ENCODE assay signal across 26 mouse cellular contexts in the genomic region with DNA sequence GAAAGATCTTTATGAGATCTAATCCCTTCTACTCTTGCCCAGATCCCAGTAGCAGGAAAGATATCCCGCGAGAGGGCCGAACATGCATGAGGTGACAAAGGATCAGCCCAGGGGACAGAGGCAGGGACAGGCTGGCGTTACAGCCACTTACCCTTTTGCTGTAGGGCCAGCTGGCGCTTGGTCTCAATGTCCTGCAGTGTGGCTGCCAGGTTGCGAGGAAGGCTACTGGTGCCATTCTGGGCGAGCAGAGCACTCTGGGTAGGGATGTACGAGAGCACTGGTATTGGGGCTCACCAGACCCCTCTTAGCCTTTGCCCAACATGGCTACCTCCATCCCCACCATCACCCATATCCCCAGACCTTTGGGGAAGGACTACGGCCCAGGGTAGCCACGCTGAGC. TPM values are rescaled to one million over a fixed set of nuclear protein-coding genes. Genes with fewer than 3 reads are reported as not detected.
A peak's percentile ranks its signal among the peaks of the same experiment; 100 is the strongest.
DNase-seq lines count a peak whose midpoint lies in the region; ATAC-seq lines count a peak whose summit lies in the region.
"Had no signal": no experiment of that assay in that cellular context is flagged by ENCODE, and none has a peak within 500 bp of the region (broad histone marks: within the 10 kb centered on the region; RNA-seq: fewer than 3 reads in every experiment).

No protein-coding gene starts in this region.

- no peak overlapping the region for H3K4me3 ChIP-seq in embryonic facial prominence, embryonic 13.5 days
- no peak overlapping the region for H3K4me3 ChIP-seq in embryonic facial prominence, embryonic 10.5 days
- H3K4me3 ChIP-seq in hindbrain, embryonic 13.5 days: no peak overlapping the region
- no peak overlapping the region for H3K4me3 ChIP-seq in hindbrain, embryonic 14.5 days (replicated peaks; ENCODE audit: low read length)
- H3K4me3 ChIP-seq: embryonic facial prominence, embryonic 12.5 days; erythroblast, embryonic 14.5 days; forebrain, embryonic 12.5 days; forebrain, embryonic 15.5 days; heart, adult 2 months; heart, embryonic 15.5 days; intestine, embryonic 15.5 days; kidney, embryonic 15.5 days had no signal

- peak; percentile 46 for DNase-seq in cerebellum, adult 9-10 months
- DNase-seq in cerebellum, postnatal 4 days (ENCODE audit: low spot score in 2 of 2): no peak
- DNase-seq in embryonic facial prominence, embryonic 10.5 days (ENCODE audit: low spot score): no peak
- no peak for DNase-seq in hindbrain, embryonic 14.5 days (ENCODE audit: low spot score)
- DNase-seq: adrenal gland, postnatal 10 days; adrenal gland, postnatal 36 days; B cell, adult 2 months; gastrocnemius, postnatal 25 days; heart, postnatal 14 days; heart, postnatal 4 days had no signal

- no peak overlapping the region for H3K27ac ChIP-seq in embryonic facial prominence, embryonic 13.5 days
- no peak overlapping the region for H3K27ac ChIP-seq in embryonic facial prominence, embryonic 10.5 days (replicated peaks)
- H3K27ac ChIP-seq in hindbrain, embryonic 13.5 days: no peak overlapping the region
- no peak overlapping the region for H3K27ac ChIP-seq in hindbrain, embryonic 14.5 days
- H3K27ac ChIP-seq: embryonic facial prominence, embryonic 12.5 days; forebrain, embryonic 12.5 days; forebrain, embryonic 15.5 days; heart, adult 2 months; heart, embryonic 15.5 days; intestine, embryonic 15.5 days; kidney, embryonic 15.5 days had no signal

- H3K9ac ChIP-seq in embryonic facial prominence, embryonic 13.5 days: no peak overlapping the region
- peak overlapping the region; percentile 13; the same call in 1 of the 2 replicates for H3K9ac ChIP-seq in hindbrain, embryonic 13.5 days
- H3K9ac ChIP-seq in hindbrain, embryonic 14.5 days: no peak overlapping the region
- H3K9ac ChIP-seq: embryonic facial prominence, embryonic 12.5 days; forebrain, embryonic 12.5 days; forebrain, embryonic 15.5 days; heart, embryonic 15.5 days; intestine, embryonic 15.5 days; kidney, embryonic 15.5 days had no signal

- no peak overlapping the region for H3K4me2 ChIP-seq in embryonic facial prominence, embryonic 13.5 days
- no peak overlapping the region for H3K4me2 ChIP-seq in hindbrain, embryonic 13.5 days
- no peak overlapping the region for H3K4me2 ChIP-seq in hindbrain, embryonic 14.5 days (replicated peaks)
- H3K4me2 ChIP-seq: embryonic facial prominence, embryonic 12.5 days; forebrain, embryonic 12.5 days; forebrain, embryonic 15.5 days; heart, embryonic 11.5 days; heart, embryonic 15.5 days; intestine, embryonic 15.5 days; kidney, embryonic 15.5 days had no signal

- no peaks in the 10 kb centered on the region for H3K4me1 ChIP-seq in embryonic facial prominence, embryonic 13.5 days
- 0 out of 2 replicates have a peak, but pooled peaks cover 3% of the 10 kb centered on the region for H3K4me1 ChIP-seq in embryonic facial prominence, embryonic 10.5 days
- no peaks in the 10 kb centered on the region for H3K4me1 ChIP-seq in hindbrain, embryonic 13.5 days (replicated peaks)
- no peaks in the 10 kb centered on the region for H3K4me1 ChIP-seq in hindbrain, embryonic 14.5 days (replicated peaks; ENCODE audit: control insufficient read depth, insufficient read depth, low read length)
- H3K4me1 ChIP-seq: embryonic facial prominence, embryonic 12.5 days; forebrain, embryonic 12.5 days; forebrain, embryonic 15.5 days; heart, embryonic 15.5 days; intestine, embryonic 15.5 days had no signal

- WGBS in embryonic facial prominence, embryonic 13.5 days: 92% methylated on average over 10 of the region's 10 CpGs
- WGBS in embryonic facial prominence, embryonic 10.5 days: 85% methylated on average over 10 of the region's 10 CpGs
- WGBS in hindbrain, embryonic 13.5 days: 92% methylated on average over 10 of the region's 10 CpGs
- 90% methylated on average over 10 of the region's 10 CpGs for WGBS in hindbrain, embryonic 14.5 days

- H3K9me3 ChIP-seq in embryonic facial prominence, embryonic 13.5 days: no peaks in the 10 kb centered on the region
- H3K9me3 ChIP-seq in embryonic facial prominence, embryonic 10.5 days: no peaks in the 10 kb centered on the region
- H3K9me3 ChIP-seq in hindbrain, embryonic 13.5 days: no peaks in the 10 kb centered on the region
- no peaks in the 10 kb centered on the region for H3K9me3 ChIP-seq in hindbrain, embryonic 14.5 days (ENCODE audit: control insufficient read depth, low read length)
- H3K9me3 ChIP-seq: embryonic facial prominence, embryonic 12.5 days; forebrain, embryonic 12.5 days; forebrain, embryonic 15.5 days; G1E; heart, embryonic 15.5 days; intestine, embryonic 15.5 days; kidney, embryonic 15.5 days had no signal

- H3K27me3 ChIP-seq in embryonic facial prominence, embryonic 13.5 days: no peaks in the 10 kb centered on the region
- no peaks in the 10 kb centered on the region for H3K27me3 ChIP-seq in embryonic facial prominence, embryonic 10.5 days (replicated peaks; ENCODE audit: low read depth, poor library complexity, severe bottlenecking)
- H3K27me3 ChIP-seq in hindbrain, embryonic 13.5 days: no peaks in the 10 kb centered on the region
- no peaks in the 10 kb centered on the region for H3K27me3 ChIP-seq in hindbrain, embryonic 14.5 days (ENCODE audit: control insufficient read depth, insufficient read depth, low read length)
- H3K27me3 ChIP-seq: CH12.LX; embryonic facial prominence, embryonic 12.5 days; forebrain, embryonic 12.5 days; forebrain, embryonic 15.5 days; heart, embryonic 15.5 days; intestine, embryonic 15.5 days; kidney, embryonic 15.5 days; Patski had no signal

- 0 out of 2 replicates have a peak, but pooled peaks have one; percentile 38 for ATAC-seq in embryonic facial prominence, embryonic 13.5 days (ENCODE audit: insufficient number of reproducible peaks, insufficient read depth, low FRiP score, low TSS enrichment, low read depth)
- no peak for ATAC-seq in hindbrain, embryonic 13.5 days (ENCODE audit: low FRiP score)
- ATAC-seq in hindbrain, embryonic 14.5 days (ENCODE audit: low FRiP score): no peak
- ATAC-seq: forebrain, embryonic 15.5 days; hindbrain, embryonic 16.5 days; intestine, embryonic 15.5 days; Patski had no signal

- H3K36me3 ChIP-seq in embryonic facial prominence, embryonic 13.5 days: peaks cover 100% of the 10 kb centered on the region
- H3K36me3 ChIP-seq in embryonic facial prominence, embryonic 10.5 days (replicated peaks): peaks cover 100% of the 10 kb centered on the region
- H3K36me3 ChIP-seq in hindbrain, embryonic 13.5 days: peaks cover 100% of the 10 kb centered on the region
- H3K36me3 ChIP-seq in hindbrain, embryonic 14.5 days (replicated peaks; ENCODE audit: control insufficient read depth, insufficient read depth): peaks cover 98% of the 10 kb centered on the region

RNA-seq across cellular contexts. Expression of gene Treh, which starts 26.2 kb away (rescaled TPM):
- polyA plus RNA-seq in embryonic facial prominence, embryonic 13.5 days (2015; fragmentation: Nextera tagmentation; extraction: Ambion mirVana): 0.73 TPM in 1 of 2 replicates, not detected in the other
- not detected in 2 replicates for polyA plus RNA-seq in embryonic facial prominence, embryonic 10.5 days (2016; fragmentation: Nextera tagmentation; extraction: Ambion mirVana)
- polyA plus RNA-seq in hindbrain, embryonic 13.5 days (2015; fragmentation: Nextera tagmentation; extraction: Ambion mirVana): not detected in 2 replicates
- polyA plus RNA-seq in hindbrain, embryonic 14.5 days (2014; fragmentation: Nextera tagmentation; extraction: Ambion mirVana): not detected in 2 replicates
- polyA plus RNA-seq: embryonic facial prominence, embryonic 12.5 days; erythroblast, embryonic 14.5 days; forebrain, embryonic 12.5 days; forebrain, embryonic 15.5 days; G1E; heart, adult 2 months; heart, embryonic 11.5 days; heart, embryonic 15.5 days; hindbrain, embryonic 11.5 days; hindbrain, embryonic 16.5 days; intestine, embryonic 15.5 days; Patski had no signal

RNA-seq across cellular contexts. Expression of gene Phldb1, which starts 35.8 kb away (rescaled TPM):
- polyA plus RNA-seq in embryonic facial prominence, embryonic 13.5 days (2015; fragmentation: Nextera tagmentation; extraction: Ambion mirVana): 37.9 and 38.0 TPM in 2 replicates
- 48.4 and 51.1 TPM in 2 replicates for polyA plus RNA-seq in embryonic facial prominence, embryonic 10.5 days (2016; fragmentation: Nextera tagmentation; extraction: Ambion mirVana)
- polyA plus RNA-seq in hindbrain, embryonic 13.5 days (2015; fragmentation: Nextera tagmentation; extraction: Ambion mirVana): 44.5 and 48.8 TPM in 2 replicates
- 41.9 and 46.4 TPM in 2 replicates for polyA plus RNA-seq in hindbrain, embryonic 14.5 days (2014; fragmentation: Nextera tagmentation; extraction: Ambion mirVana)
